Mouse (Mus musculus) monocyte, adult 2 months (primary cell): Measurements from ENCODE around the gene Fbxo42.

ENCODE experiments used
- DNase-seq, 2 experiments: peaks; one replicate each; pipeline ENCODE4 v3.0.0; 2022; ENCODE audit warnings: low spot score in 2 of 2, low read depth in 1 of 2

Fbxo42 gene

DNA sequence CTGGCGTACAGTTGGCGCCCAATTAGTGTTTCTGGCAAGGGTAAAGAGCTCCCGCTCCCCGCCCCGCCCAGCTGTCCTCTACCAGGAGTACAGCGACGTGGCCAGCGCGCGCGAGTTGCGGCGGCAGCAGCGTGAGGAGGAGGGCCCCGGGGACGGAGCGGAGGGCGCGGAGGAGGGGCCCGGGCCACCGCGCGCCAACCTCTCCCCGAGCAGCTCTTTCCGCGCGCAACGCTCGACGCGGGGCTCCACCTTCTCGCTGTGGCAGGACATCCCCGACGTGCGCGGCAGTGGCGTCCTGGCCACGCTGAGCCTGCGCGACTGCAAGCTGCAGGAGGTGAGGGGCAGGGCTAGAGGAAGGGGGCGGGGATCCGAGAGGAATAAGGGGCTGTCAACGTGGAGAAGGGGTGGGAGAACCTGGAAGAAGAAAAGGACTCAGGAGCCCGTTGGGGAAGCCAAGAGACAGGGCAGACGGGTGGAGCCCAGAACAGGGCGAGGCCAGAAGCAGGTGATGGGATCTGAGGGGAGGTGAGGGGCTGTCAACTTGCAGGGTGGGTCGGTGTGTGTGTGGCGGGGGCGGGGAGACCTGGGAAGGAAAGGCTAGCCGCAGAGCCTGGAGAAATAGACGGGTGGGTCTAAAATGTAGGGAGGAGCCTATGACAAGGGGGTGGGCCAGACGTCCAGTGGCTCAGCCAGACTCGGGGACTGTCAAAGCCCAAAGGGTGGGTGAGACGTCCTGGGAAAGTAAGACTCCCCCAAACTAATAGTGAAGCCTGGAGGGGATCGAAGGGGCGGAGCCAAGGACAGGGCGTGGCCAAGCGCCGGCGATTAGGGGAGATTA, 100.3 kb downstream of the Fbxo42 start:
- no peak for DNase-seq

DNA sequence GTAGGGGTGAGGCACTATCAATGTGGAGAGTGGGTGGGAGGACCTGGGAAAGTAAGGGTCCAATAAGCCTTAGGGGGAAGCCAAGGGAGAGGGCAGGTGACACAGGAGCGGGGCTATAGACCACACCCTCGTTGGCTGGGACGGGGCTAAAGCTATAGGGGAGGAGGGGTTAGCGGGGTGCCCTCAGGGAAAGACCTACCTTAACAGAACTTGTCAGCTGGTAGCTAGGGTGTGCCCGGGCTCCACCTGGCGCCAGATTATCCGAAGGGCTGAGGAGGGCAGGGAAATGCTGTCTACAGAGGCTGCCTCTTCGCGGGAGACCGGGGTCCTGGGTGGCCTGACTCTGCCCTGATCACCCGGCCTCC, 100.9 kb downstream of the Fbxo42 start:
- DNase-seq: no peak

DNA sequence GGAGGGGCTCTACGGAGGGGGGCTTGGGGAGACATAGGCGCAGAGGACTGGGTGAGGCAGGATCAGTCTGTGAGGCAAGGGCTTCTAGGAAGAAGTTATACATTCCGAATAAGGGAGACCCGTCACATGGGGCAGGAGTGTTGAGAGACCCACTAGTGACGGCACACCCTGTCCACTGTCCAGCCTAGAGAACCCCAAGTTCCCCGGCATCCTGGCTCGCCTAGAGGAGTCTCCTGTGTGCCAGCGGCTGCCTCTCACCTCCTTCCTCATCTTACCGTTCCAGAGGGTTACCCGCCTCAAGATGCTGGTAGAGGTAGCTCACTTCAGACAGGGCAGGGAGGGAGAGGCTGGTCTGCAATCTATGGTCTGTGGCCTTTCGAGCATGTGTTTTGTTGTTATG, 101.7 kb downstream of the Fbxo42 start:
- DNase-seq: no peak

DNA sequence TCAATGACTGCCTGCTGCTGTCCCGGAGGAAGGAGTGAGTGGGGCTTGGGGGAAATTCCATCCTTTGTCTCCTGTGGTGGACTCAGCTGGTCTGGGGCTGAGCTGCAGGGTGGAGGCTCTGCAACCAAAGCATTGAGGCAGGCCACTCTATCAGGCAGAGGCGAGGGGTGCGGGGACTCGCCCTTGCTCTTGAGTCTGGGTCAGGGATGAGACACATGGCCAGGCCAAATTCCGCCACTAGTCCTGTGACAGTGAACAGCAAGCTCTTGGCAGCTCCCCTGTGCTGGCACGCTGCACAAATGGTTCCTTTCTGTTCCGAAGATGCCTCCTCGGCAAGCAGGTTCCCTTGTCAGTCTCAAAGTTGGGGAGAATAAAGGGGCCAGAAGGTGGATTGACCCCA, 103.4 kb downstream of the Fbxo42 start:
- DNase-seq: no peak

DNA sequence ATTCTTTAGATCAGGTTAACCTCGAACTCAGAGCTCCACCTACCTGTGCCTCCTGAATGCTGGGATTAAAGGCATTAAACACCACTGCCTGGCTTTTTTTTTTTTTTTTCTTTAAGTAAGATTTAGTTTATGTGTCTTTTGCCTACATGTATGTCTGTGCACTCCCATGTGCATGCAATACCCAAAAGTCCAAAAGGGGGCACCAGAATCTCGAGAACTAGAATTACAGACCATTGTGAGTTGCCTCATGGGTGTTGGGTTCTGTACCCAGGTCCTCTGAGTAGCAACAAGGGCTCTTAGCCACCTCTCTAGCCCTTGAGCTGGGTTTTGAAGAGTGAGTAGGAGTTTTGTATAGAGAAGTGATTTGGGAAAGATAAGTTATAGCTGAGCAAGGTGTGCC, 104.9 kb downstream of the Fbxo42 start:
- DNase-seq: no peak
